Mouse (Mus musculus) myocyte (in vitro differentiated cells): ENCODE results near the gene Cyth3.

Experiments used
- CEBPB ChIP-seq: IDR thresholded peaks from 2 replicates; pipeline ENCODE4 v1.6.1; 2011; ENCODE audit warnings: mild to moderate bottlenecking, moderate library complexity; ENCODE audit not compliant: poor library complexity, insufficient read depth, severe bottlenecking
- E2F4 ChIP-seq: IDR thresholded peaks from one replicate; pipeline ENCODE4 v1.6.1; 2011; ENCODE audit warnings: mild to moderate bottlenecking, control low read depth, moderate library complexity; ENCODE audit not compliant: insufficient read depth
- MAX ChIP-seq: IDR thresholded peaks from one replicate; pipeline ENCODE4 v1.6.1; 2011; ENCODE audit warnings: low read depth, mild to moderate bottlenecking, control low read depth
- MYOD1 ChIP-seq, 3 experiments: IDR thresholded peaks; one replicate each; pipeline ENCODE4 v1.6.1; 2011; ENCODE audit warnings: control low read depth in 2 of 3, low read depth in 2 of 3, mild to moderate bottlenecking in 2 of 3, moderate library complexity in 1 of 3; ENCODE audit not compliant: insufficient read length in 2 of 3, control insufficient read depth in 1 of 3
- MYOG ChIP-seq, 3 experiments: IDR thresholded peaks; one replicate each; pipeline ENCODE4 v1.6.1; 2011; ENCODE audit warnings: control low read depth in 2 of 3, low read depth in 2 of 3, mild to moderate bottlenecking in 2 of 3; ENCODE audit not compliant: insufficient read length in 2 of 3, control insufficient read depth in 1 of 3, insufficient read depth in 1 of 3
- POLR2A ChIP-seq: IDR thresholded peaks from one replicate; pipeline ENCODE4 v1.6.1; 2011; ENCODE audit warnings: low read depth, mild to moderate bottlenecking, control low read depth, moderate library complexity; ENCODE audit not compliant: insufficient read length
- POLR2AphosphoS2 ChIP-seq: IDR thresholded peaks from one replicate; pipeline ENCODE4 v1.6.1; 2011; ENCODE audit warnings: low read depth, control low read depth; ENCODE audit not compliant: insufficient read length
- TCF12 ChIP-seq: IDR thresholded peaks from one replicate; pipeline ENCODE4 v1.6.1; 2011; ENCODE audit warnings: mild to moderate bottlenecking, control low read depth; ENCODE audit not compliant: poor library complexity, insufficient read depth, severe bottlenecking

DNA sequence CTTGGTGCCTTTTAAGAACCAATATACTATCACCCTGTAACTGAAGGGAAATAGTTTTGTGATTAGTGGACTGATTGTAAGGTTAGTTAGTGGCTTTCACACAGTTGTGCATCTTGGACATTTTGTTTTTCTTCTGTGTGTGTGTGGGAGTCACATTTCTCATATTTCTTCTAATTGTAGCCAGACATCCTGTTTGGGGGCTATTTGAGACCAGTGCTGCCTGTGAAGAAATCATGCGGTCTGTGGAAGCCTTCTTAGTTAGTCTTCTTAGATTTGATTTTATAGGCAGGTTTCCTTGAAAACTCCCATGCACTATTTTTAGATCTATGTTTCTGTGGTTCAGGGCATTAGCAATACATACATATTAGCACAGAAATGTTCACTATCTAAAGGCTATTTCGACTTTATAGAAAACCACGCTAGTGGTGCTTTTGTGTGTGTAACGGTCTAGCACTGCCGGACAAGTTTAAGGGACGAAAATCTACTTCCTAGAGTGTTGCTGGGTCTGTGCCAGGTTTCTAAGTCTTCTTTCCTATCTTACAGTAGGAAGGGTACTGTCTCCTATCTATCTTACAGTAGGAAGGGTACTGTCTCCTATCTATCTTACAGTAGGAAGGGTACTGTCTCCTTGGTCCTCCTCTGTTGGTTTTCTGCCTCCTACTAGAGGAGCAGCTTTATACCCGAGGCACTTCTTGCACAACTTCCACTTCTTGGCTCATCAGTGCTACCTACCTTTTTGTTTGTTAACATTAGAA lies 16.4 kb downstream of the Cyth3 start:
- TF ChIP-seq TCF12 (no peak), CEBPB (peak; percentile 95), POLR2A (no peak), POLR2AphosphoS2 (no peak), MYOG (IDR thresholded peaks at IDR 0.05; ENCODE audit: control insufficient read depth in 1 of 3, insufficient read depth in 1 of 3, insufficient read length in 2 of 3, low read depth in 2 of 3) (no peak), MAX (no peak), E2F4 (no peak), MYOD1 (IDR thresholded peaks at IDR 0.05; ENCODE audit: control insufficient read depth in 1 of 3, insufficient read length in 2 of 3, low read depth in 2 of 3) (no peak)
